Mouse (Mus musculus): Measurements from ENCODE around the gene Fndc3a. TPM values are rescaled to one million over a fixed set of nuclear protein-coding genes. Genes with fewer than 3 reads are reported as not detected.

The Fndc3a gene
- total and polyA plus RNA-seq, 3 experiments = 9.2 to 14.5 (median 13.6) TPM

- Histone ChIP-seq H3K27ac (no peak overlapping the region), H3K36me3 (ENCODE audit: control insufficient read depth, insufficient read depth, low read length) (no peaks in the 10 kb centered on the region), H3K79me2 (replicated peaks; ENCODE audit: control insufficient read depth, insufficient read depth, low read length) (no peaks in the 10 kb centered on the region), H3K4me1 (ENCODE audit: control insufficient read depth, insufficient read depth, low read length) (no peaks in the 10 kb centered on the region), H3K27me3 (ENCODE audit: control insufficient read depth, insufficient read depth, low read length) (peaks cover 9% of the 10 kb centered on the region), H3K9ac (ENCODE audit: low read depth, low read length) (no peak overlapping the region), H3K4me3 (no peak overlapping the region)
- intact Hi-C loops (cut with DNase I) = no loop called here
- TF ChIP-seq CTCF (IDR thresholded peaks at IDR 0.05) (no peak), EP300 (IDR thresholded peaks at IDR 0.05; ENCODE audit: insufficient read depth, low read depth, low read length) (no peak), POLR2A (IDR thresholded peaks at IDR 0.05; ENCODE audit: insufficient read depth, low read depth, low read length) (no peak)
- WGBS = 2% methylated on average over 54 of the region's 54 CpGs
- DNase-seq = no peak
Measured at GRCm38 (mm10) chr14:72532028-72532917, 177.5 kb downstream of the Fndc3a start.

- H3K79me2 ChIP-seq (replicated peaks; ENCODE audit: control insufficient read depth, insufficient read depth, low read length) = no peaks in the 10 kb centered on the region
- DNase-seq = no peak
- H3K4me3 ChIP-seq = no peak overlapping the region
- H3K4me1 ChIP-seq (ENCODE audit: control insufficient read depth, insufficient read depth, low read length) = no peaks in the 10 kb centered on the region
- TF ChIP-seq CTCF (IDR thresholded peaks at IDR 0.05) (no peak), EP300 (IDR thresholded peaks at IDR 0.05; ENCODE audit: insufficient read depth, low read depth, low read length) (no peak), POLR2A (IDR thresholded peaks at IDR 0.05; ENCODE audit: insufficient read depth, low read depth, low read length) (no peak)
- H3K27ac ChIP-seq = no peak overlapping the region
- H3K9ac ChIP-seq (ENCODE audit: low read depth, low read length) = no peak overlapping the region
- intact Hi-C loops (cut with DNase I) = no loop called here
- WGBS = 58% methylated on average over 1 of the region's 1 CpGs
- no peaks in the 10 kb centered on the region for H3K36me3 ChIP-seq (ENCODE audit: control insufficient read depth, insufficient read depth, low read length)
- peaks cover 5% of the 10 kb centered on the region for H3K27me3 ChIP-seq (ENCODE audit: control insufficient read depth, insufficient read depth, low read length)
Measured at GRCm38 (mm10) chr14:72527126-72527525, 182.7 kb downstream of the Fndc3a start.

DNA sequence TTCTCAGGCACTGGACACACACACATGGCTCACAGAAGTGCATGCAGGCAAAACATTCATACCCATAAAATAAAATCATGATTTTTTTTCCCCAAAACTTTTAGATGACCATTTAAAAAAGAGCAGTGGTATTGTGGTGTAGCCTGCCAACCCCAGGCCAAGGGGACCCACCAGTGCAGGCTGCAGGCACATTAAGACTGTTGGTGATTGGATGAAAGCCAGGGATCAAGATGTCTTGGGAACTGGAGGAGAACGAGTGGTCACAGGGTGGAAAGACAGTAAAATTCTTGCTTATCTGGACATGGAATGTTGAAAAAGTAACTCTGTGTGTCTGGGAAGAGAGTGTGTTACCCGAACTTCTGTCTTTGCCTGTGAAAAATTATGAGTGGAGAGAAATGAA is 190.2 kb downstream of the Fndc3a start:
- DNase-seq = no peak
- TF ChIP-seq EP300 (IDR thresholded peaks at IDR 0.05; ENCODE audit: insufficient read depth, low read depth, low read length) = no peak
- no peak for TF ChIP-seq CTCF (IDR thresholded peaks at IDR 0.05)
- no peak for TF ChIP-seq POLR2A (IDR thresholded peaks at IDR 0.05; ENCODE audit: insufficient read depth, low read depth, low read length)
- H3K27me3 ChIP-seq (ENCODE audit: control insufficient read depth, insufficient read depth, low read length) = no peaks in the 10 kb centered on the region
- H3K4me1 ChIP-seq (ENCODE audit: control insufficient read depth, insufficient read depth, low read length) = no peaks in the 10 kb centered on the region
- no peak overlapping the region for H3K9ac ChIP-seq (ENCODE audit: low read depth, low read length)
- intact Hi-C loops (cut with DNase I) = loop anchor here (5.0 to 10.0 kb wide), 2 partner anchors 142 to 1735 kb away; no protein-coding TSS in a partner anchor
- no peaks in the 10 kb centered on the region for H3K79me2 ChIP-seq (replicated peaks; ENCODE audit: control insufficient read depth, insufficient read depth, low read length)
- no peaks in the 10 kb centered on the region for H3K36me3 ChIP-seq (ENCODE audit: control insufficient read depth, insufficient read depth, low read length)
- 27% methylated on average over 2 of the region's 2 CpGs for WGBS
- no peak overlapping the region for H3K4me3 ChIP-seq
- H3K27ac ChIP-seq = no peak overlapping the region

DNA sequence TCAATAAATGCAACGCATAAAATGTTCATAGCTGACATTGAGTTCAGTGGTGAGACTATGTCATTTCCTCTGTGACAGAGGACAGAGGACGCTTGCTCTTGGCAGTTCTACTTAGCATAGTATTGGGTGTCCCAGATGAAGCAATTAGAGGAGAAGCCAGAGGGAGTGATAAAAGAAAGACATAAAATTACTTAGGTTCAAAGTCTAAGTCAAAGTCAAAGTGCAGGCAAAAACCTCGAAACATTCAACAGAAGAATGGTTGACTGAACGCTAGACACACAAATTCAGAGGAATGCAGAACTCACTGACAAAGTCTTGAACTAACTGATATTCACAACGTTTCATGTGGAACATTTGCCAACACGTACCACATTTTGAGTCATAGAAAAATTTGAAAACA is 191.0 kb downstream of the Fndc3a start:
- Histone ChIP-seq H3K36me3 (ENCODE audit: control insufficient read depth, insufficient read depth, low read length) (no peaks in the 10 kb centered on the region), H3K27ac (no peak overlapping the region), H3K79me2 (replicated peaks; ENCODE audit: control insufficient read depth, insufficient read depth, low read length) (no peaks in the 10 kb centered on the region), H3K4me3 (no peak overlapping the region), H3K27me3 (ENCODE audit: control insufficient read depth, insufficient read depth, low read length) (no peaks in the 10 kb centered on the region), H3K9ac (ENCODE audit: low read depth, low read length) (no peak overlapping the region), H3K4me1 (ENCODE audit: control insufficient read depth, insufficient read depth, low read length) (no peaks in the 10 kb centered on the region)
- intact Hi-C loops (cut with DNase I) = loop anchor here (5.0 to 10.0 kb wide), 2 partner anchors 141 to 1734 kb away; no protein-coding TSS in a partner anchor
- TF ChIP-seq CTCF (IDR thresholded peaks at IDR 0.05) = no peak
- no peak for DNase-seq
- 68% methylated on average over 6 of the region's 6 CpGs for WGBS

- Histone ChIP-seq H3K27me3 (ENCODE audit: control insufficient read depth, insufficient read depth, low read length) (no peaks in the 10 kb centered on the region), H3K27ac (no peak overlapping the region), H3K9ac (ENCODE audit: low read depth, low read length) (no peak overlapping the region), H3K36me3 (ENCODE audit: control insufficient read depth, insufficient read depth, low read length) (no peaks in the 10 kb centered on the region), H3K79me2 (replicated peaks; ENCODE audit: control insufficient read depth, insufficient read depth, low read length) (no peaks in the 10 kb centered on the region), H3K4me3 (no peak overlapping the region), H3K4me1 (ENCODE audit: control insufficient read depth, insufficient read depth, low read length) (no peaks in the 10 kb centered on the region)
- intact Hi-C loops (cut with DNase I) = loop anchor here (5.0 to 10.0 kb wide), 2 partner anchors 139 to 1732 kb away; no protein-coding TSS in a partner anchor
- 17% methylated on average over 5 of the region's 5 CpGs for WGBS
- peak in 1 of 2 experiments; percentile 30 for DNase-seq
- TF ChIP-seq POLR2A (IDR thresholded peaks at IDR 0.05; ENCODE audit: insufficient read depth, low read depth, low read length) = no peak
- 0 out of 2 replicates have a peak, but pooled peaks have one; percentile 41 for TF ChIP-seq EP300 (IDR thresholded peaks at IDR 0.05; ENCODE audit: insufficient read depth, low read depth, low read length)
- TF ChIP-seq CTCF (IDR thresholded peaks at IDR 0.05) = peak; percentile 74
Measured at GRCm38 (mm10) chr14:72516376-72516775, 193.4 kb downstream of the Fndc3a start.

Measured in heart, adult 2 months (tissue).